Mouse (Mus musculus) hematopoietic stem cell, adult 5-6 weeks (primary cell): ENCODE results near the gene Unc93b1. TPM values are rescaled to one million over a fixed set of nuclear protein-coding genes. Genes with fewer than 3 reads are reported as not detected.

Source experiments
- ATAC-seq, 2 experiments: fragments of 125-278 bp in 1 of 2; replicated peaks in 1 of 2; 2 replicates each; pipeline ENCODE4 v1.8.0; 2016 to 2017; ENCODE audit warnings: inconsistent platforms in 2 of 2, mild to moderate bottlenecking in 2 of 2, moderate number of reproducible peaks in 2 of 2, low read depth in 1 of 2, moderate TSS enrichment in 1 of 2; ENCODE audit not compliant: low FRiP score in 2 of 2, poor library complexity in 2 of 2, severe bottlenecking in 2 of 2, insufficient read depth in 1 of 2, low TSS enrichment in 1 of 2
- total RNA-seq: library from RNA; stranded (forward); fragments of 172-1452, 232-1000 nt; gene quantifications from 2 replicates; pipeline ENCODE4 v1.2.3, GENCODE M21; 2017

Unc93b1 gene
- total RNA-seq, 1 experiment from 2014 or later = 79.6 TPM

DNA sequence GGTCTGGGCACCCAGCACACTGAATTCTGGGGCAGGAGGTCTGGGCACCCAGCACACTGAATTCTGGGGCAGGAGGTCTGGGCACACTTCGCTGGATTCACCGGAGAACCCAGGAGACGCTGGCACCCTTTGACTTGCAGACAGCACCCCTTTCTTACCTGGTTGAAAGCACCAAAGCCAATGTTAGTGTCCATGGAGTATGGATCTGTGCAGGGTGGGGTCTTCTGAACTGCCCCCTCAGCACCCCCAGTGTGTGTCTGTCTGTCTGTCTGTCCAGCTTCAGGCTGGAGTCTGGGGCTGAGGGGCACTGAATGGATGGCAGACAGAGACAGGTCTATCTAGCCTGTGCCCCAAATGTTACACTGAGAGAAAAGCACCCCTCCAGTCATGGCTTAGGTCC lies 56.6 kb downstream of the Unc93b1 start:
- ATAC-seq = no peak

GRCm38 (mm10) chr19:3991966-3992365 lies 57.0 kb downstream of the Unc93b1 start:
- ATAC-seq = no peak

GRCm38 (mm10) chr19:3992416-3992815 lies 57.4 kb downstream of the Unc93b1 start, which contains the start of gene Tbx10:
Gene Tbx10 (plus strand): TSS chr19:3992752.
- no peak for ATAC-seq

DNA sequence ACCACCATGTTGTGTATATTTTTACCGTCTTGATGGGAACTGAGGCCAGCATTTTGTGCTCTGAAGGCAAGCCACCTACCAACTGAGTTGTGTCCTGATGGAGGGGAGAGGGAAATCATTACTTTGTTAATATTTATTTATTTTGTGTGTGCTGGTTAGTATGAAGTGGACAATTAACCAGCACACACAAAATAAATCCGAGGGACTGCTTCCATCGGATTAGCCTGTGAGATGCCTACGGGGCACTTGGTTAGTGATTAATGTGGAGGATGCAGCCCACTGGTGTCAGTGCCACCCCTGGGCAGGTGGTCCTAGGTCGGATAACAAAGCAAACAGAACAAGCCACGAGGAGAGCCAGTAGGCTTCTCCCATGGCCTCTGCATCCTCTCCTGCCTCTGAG lies 59.9 kb downstream of the Unc93b1 start:
- no peak for ATAC-seq

DNA sequence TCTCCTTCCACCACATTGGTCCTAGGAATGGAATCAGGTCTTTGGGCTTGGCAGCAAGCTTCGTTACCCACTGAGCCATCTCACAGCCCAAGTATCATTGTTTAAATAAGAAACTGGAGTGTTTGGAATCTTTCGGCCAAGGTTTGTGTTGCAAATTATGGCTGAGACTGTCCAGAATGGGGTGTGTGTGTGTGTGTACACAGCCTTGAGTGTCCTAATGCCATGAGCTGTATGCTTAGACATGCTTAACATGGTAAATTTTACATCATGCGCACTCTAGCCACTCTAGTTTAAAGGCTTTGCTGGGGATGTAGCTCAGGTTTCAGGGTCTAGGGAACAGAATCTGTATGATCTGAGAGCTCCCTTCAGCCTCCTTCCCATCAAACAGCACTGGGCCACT lies 60.5 kb downstream of the Unc93b1 start:
- ATAC-seq = no peak

DNA sequence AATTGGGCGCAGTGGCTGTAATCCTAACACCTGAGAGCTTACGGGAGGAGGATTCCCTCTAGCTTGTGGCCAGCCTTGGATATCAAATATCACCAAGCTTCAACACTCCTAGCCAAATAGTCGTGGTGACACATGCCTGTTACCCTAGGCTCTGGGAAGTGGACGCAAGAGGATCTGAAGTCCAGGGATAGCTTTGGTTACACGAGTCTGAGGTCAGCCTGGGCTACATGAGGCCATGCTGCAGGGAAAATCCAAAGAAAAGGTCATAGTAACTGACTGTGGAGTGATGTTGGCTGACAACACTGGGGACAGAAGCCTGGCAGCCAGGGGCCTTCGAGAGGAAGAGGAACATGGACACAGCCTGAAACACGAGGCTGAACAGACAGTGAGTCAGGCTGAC lies 61.1 kb downstream of the Unc93b1 start:
- ATAC-seq = no peak

DNA sequence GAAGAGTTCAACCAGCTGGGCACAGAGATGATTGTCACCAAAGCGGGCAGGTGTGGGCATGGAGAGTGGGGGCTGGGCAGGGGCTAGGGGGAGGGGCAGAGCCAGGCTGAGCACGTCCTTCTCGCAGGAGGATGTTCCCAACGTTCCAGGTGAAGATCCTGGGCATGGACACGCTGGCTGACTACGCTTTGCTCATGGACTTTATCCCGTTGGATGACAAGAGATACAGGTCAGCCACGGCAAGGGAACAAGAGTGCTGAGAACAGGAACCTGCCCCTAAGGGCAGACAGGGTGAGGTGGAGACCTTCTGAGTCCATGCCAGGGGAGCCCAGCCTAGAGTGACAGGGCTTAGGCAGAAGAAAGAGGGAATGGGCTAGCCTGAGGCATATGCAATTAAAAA lies 61.8 kb downstream of the Unc93b1 start:
- ATAC-seq = no peak

DNA sequence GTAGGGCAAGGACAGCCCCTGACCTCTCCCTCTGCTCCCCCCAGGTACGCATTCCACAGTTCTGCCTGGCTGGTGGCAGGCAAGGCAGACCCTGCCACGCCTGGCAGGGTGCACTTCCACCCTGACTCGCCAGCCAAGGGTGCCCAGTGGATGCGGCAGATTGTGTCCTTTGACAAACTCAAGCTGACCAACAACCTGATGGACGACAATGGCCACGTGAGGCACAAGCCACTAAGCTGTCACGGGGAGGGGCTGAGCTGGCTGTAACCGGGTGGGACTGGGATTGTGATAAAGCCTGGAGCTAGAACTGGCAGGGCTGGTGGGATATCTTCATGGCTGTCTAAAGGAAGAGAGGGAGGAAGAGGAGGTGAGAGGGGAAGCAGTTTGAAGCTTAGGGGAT lies 62.2 kb downstream of the Unc93b1 start:
- no peak for ATAC-seq

DNA sequence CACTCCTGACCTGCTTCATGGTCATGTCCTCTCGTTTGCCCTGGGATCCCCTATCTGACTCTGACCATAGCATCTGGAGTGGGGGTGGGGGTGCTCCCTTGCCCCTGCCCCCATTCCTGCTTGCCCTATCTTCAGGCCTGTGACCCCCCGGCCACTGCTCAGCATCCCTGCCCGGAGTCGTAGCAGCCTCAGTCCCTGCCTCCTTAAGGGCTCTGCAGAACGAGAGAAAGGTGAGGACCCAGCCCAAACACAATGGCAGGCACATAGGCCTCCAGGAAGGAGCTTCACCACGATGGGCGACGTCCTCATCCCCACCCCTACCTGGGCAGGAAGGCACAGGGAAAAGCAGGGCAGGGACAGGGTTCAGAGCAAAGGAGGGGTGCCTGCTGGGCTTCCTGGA lies 63.3 kb downstream of the Unc93b1 start:
- ATAC-seq = no peak

Other genes starting within 250 kb of the Unc93b1 start
- gene Lrp5, start 248.6 kb upstream of the Unc93b1 start, total RNA-seq = 22.0 and 24.0 TPM in 2 replicates
- gene 1810055G02Rik, start 226.9 kb upstream of the Unc93b1 start, total RNA-seq = 4.6 and 6.1 TPM in 2 replicates
- 75.8 and 85.8 TPM in 2 replicates for gene Kmt5b, start 167.8 kb upstream of the Unc93b1 start, total RNA-seq
- 54.7 and 61.2 TPM in 2 replicates for gene Chka, start 83.4 kb upstream of the Unc93b1 start, total RNA-seq
- gene Tcirg1, start 28.1 kb upstream of the Unc93b1 start, total RNA-seq = 110 and 122 TPM in 2 replicates
- 35.3 and 55.4 TPM in 2 replicates for gene Ndufs8, start 22.4 kb upstream of the Unc93b1 start, total RNA-seq
- gene Aldh3b1, start 5.4 kb upstream of the Unc93b1 start, total RNA-seq = 6.6 and 12.6 TPM in 2 replicates
- 0.31 TPM in 1 of 2 replicates, not detected in the other for gene Aldh3b3, start 23.5 kb downstream of the Unc93b1 start, total RNA-seq
- 0.56 TPM in 1 of 2 replicates, not detected in the other for gene Aldh3b2, start 37.1 kb downstream of the Unc93b1 start, total RNA-seq
- gene Acy3, start 51.4 kb downstream of the Unc93b1 start, total RNA-seq = 6.8 and 8.4 TPM in 2 replicates
- not detected in 2 replicates for gene Tbx10, start 57.6 kb downstream of the Unc93b1 start, total RNA-seq
- gene Nudt8, start 65.4 kb downstream of the Unc93b1 start, total RNA-seq = 4.5 and 13.5 TPM in 2 replicates
- gene Gm49405, start 65.4 kb downstream of the Unc93b1 start, total RNA-seq = 1.8 and 2.3 TPM in 2 replicates
- gene Doc2g, start 68.1 kb downstream of the Unc93b1 start, total RNA-seq = 1.5 and 1.9 TPM in 2 replicates
- gene Ndufv1, start 77.6 kb downstream of the Unc93b1 start, total RNA-seq = 142 and 166 TPM in 2 replicates
- gene Gstp1, start 102.8 kb downstream of the Unc93b1 start, total RNA-seq = 62.7 and 72.5 TPM in 2 replicates
- gene Gstp2, start 110.8 kb downstream of the Unc93b1 start, total RNA-seq = not detected in 2 replicates
- gene Gstp3, start 124.4 kb downstream of the Unc93b1 start, total RNA-seq = 1.4 and 13.2 TPM in 2 replicates
- gene Cabp2, start 146.4 kb downstream of the Unc93b1 start, total RNA-seq = not detected in 2 replicates
- 13.3 and 18.8 TPM in 2 replicates for gene Cdk2ap2, start 162.0 kb downstream of the Unc93b1 start, total RNA-seq
- gene Pitpnm1, start 164.8 kb downstream of the Unc93b1 start, total RNA-seq = 20.0 and 22.4 TPM in 2 replicates
- 60.3 and 78.0 TPM in 2 replicates for gene Aip, start 190.7 kb downstream of the Unc93b1 start, total RNA-seq
- gene Gpr152, start 204.6 kb downstream of the Unc93b1 start, total RNA-seq = not detected in 2 replicates
- not detected in 2 replicates for gene Cabp4, start 208.8 kb downstream of the Unc93b1 start, total RNA-seq
- gene Coro1b, start 213.4 kb downstream of the Unc93b1 start, total RNA-seq = 66.9 and 109 TPM in 2 replicates
- gene Ptprcap, start 218.4 kb downstream of the Unc93b1 start, total RNA-seq = 229 and 295 TPM in 2 replicates
- gene Rps6kb2, start 228.2 kb downstream of the Unc93b1 start, total RNA-seq = 16.2 and 18.8 TPM in 2 replicates
- gene Carns1, start 240.3 kb downstream of the Unc93b1 start, total RNA-seq = 11.2 and 16.2 TPM in 2 replicates